Mouse (Mus musculus) stomach, embryonic 16.5 days (tissue): Measurements from ENCODE around the gene Vrk1. TPM values are rescaled to one million over a fixed set of nuclear protein-coding genes. Genes with fewer than 3 reads are reported as not detected.

ENCODE experiments used
- ATAC-seq: fragments of 200-750 bp; cut with Nextera tagmentation; 2 replicates; pipeline ENCODE4 v1.8.0; 2017; ENCODE audit warnings: moderate number of reproducible peaks, moderate TSS enrichment; ENCODE audit not compliant: insufficient read depth, low FRiP score
- H3K27ac ChIP-seq: fragments of 300-500 bp; sonication (generic); 2 replicates; pipeline ENCODE4 v1.5.1; 2014; ENCODE audit warnings: low read length
- H3K27me3 ChIP-seq: fragments of 300-500 bp; sonication (generic); 2 replicates; pipeline ENCODE4 v1.6.1; 2014; ENCODE audit warnings: low read length, control low read depth, mixed read lengths; ENCODE audit not compliant: control insufficient read depth, insufficient read depth
- H3K36me3 ChIP-seq: fragments of 300-500 bp; sonication (generic); 2 replicates; pipeline ENCODE4 v1.6.1; 2014; ENCODE audit warnings: low read length; ENCODE audit not compliant: control insufficient read depth, insufficient read depth
- H3K4me1 ChIP-seq: fragments of 300-500 bp; sonication (generic); 2 replicates; pipeline ENCODE4 v1.6.1; 2014; ENCODE audit warnings: low read length, control low read depth, mixed read lengths; ENCODE audit not compliant: control insufficient read depth, insufficient read depth
- H3K4me2 ChIP-seq: fragments of 300-500 bp; sonication (generic); 2 replicates; pipeline ENCODE4 v1.6.1; 2014; ENCODE audit warnings: low read depth, low read length, mixed read lengths
- H3K4me3 ChIP-seq: fragments of 300-500 bp; sonication (generic); replicated peaks from 2 replicates; pipeline ENCODE4 v1.5.1; 2014; ENCODE audit warnings: mild to moderate bottlenecking, low read length
- H3K9ac ChIP-seq: fragments of 300-500 bp; sonication (generic); 2 replicates; pipeline ENCODE4 v1.6.1; 2014; ENCODE audit warnings: low read length
- H3K9me3 ChIP-seq: fragments of 300-500 bp; sonication (generic); replicated peaks from 2 replicates; pipeline ENCODE4 v1.6.1; 2016; ENCODE audit warnings: low read length, control low read depth; ENCODE audit not compliant: control insufficient read depth
- WGBS: fragments of 180-500 bp; shearing (Covaris S2); extraction: QIAGEN DNeasy Blood & Tissue Kit; methylation state at CpG from one replicate; pipeline ENCODE4 v1.1.7; 2014; 5-methylcytosine and 5-hydroxymethylcytosine counted together
- polyA plus RNA-seq: library from polyadenylated mRNA; unstranded; fragments of >200 nt; fragmentation: Nextera tagmentation; extraction: Ambion mirVana; gene quantifications from 2 replicates; pipeline ENCODE4 v1.2.1, GENCODE M21; 2015

Gene Vrk1
- polyA plus RNA-seq, 1 experiment from 2014 or later = 58.3 TPM

DNA sequence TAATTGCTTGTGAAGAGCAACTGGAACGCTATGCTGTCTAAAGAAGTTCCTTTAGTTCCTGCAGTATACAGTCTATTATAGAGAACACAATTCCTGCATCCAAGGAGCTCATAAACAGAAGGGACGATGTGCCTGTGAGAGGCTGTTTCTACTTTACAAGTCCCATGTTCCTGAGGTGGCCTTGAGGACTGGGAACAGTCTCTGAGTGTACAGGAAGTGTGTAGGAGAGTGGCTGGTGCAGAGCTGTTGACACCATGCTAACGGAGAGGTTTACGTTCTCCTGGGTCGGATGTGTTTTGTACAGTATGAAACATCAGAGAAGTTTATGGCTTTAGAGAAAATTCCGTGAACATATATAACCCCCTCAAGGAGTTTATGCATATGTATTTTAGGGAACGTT, 20.8 kb downstream of the Vrk1 start:
- Histone ChIP-seq H3K36me3 (no peaks in the 10 kb centered on the region), H3K9ac (no peak overlapping the region), H3K4me1 (peaks cover 7% of the 10 kb centered on the region; the same call in 1 of the 2 replicates), H3K9me3 (no peaks in the 10 kb centered on the region), H3K4me2 (no peak overlapping the region), H3K27ac (no peak overlapping the region; the same call in 1 of the 2 replicates), H3K27me3 (no peaks in the 10 kb centered on the region), H3K4me3 (no peak overlapping the region)
- ATAC-seq = no peak
- WGBS = 85% methylated on average over 7 of the region's 7 CpGs

DNA sequence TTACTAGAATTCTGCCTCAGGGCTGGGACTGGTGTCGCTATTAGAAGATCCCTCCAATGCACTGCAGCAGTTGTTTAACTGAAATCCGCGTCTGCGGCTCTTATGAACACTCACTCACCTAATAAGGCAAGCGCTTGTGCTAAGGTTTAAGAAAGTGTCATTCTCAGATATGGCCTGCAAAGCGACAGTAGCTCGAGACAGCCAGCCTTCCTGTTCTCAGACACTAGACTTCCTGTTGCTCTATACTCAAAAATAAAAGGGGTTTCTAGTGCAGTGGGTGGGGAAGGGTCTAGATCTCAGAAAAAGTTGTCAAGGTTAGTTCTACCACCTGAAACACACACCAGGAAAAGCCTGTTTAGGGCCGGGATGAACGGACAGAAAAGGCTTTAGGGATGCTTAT, 21.9 kb downstream of the Vrk1 start:
- no peak overlapping the region for H3K9ac ChIP-seq
- H3K4me1 ChIP-seq = peaks cover 7% of the 10 kb centered on the region; the same call in 1 of the 2 replicates
- H3K9me3 ChIP-seq = no peaks in the 10 kb centered on the region
- H3K27ac ChIP-seq = peak overlapping the region; percentile 31; the same call in 1 of the 2 replicates
- no peaks in the 10 kb centered on the region for H3K36me3 ChIP-seq
- H3K4me2 ChIP-seq = no peak overlapping the region
- no peak overlapping the region for H3K4me3 ChIP-seq
- WGBS = 58% methylated on average over 9 of the region's 9 CpGs
- H3K27me3 ChIP-seq = no peaks in the 10 kb centered on the region
- ATAC-seq = no peak

- no peaks in the 10 kb centered on the region for H3K27me3 ChIP-seq
- H3K4me2 ChIP-seq = no peak overlapping the region
- WGBS = 86% methylated on average over 12 of the region's 12 CpGs
- H3K9ac ChIP-seq = no peak overlapping the region
- H3K36me3 ChIP-seq = no peaks in the 10 kb centered on the region
- no peak for ATAC-seq
- no peaks in the 10 kb centered on the region for H3K9me3 ChIP-seq
- H3K4me1 ChIP-seq = peaks cover 7% of the 10 kb centered on the region; the same call in 1 of the 2 replicates
- peak overlapping the region; percentile 31; the same call in 1 of the 2 replicates for H3K27ac ChIP-seq
- no peak overlapping the region for H3K4me3 ChIP-seq
These were observed 22.3 kb downstream of the Vrk1 start for GRCm38 (mm10) chr12:106032361-106032760.

GRCm38 (mm10) chr12:106034267-106034666, 24.2 kb downstream of the Vrk1 start:
- Histone ChIP-seq H3K36me3 (no peaks in the 10 kb centered on the region), H3K4me2 (no peak overlapping the region), H3K4me3 (no peak overlapping the region), H3K4me1 (peaks cover 7% of the 10 kb centered on the region; the same call in 1 of the 2 replicates), H3K27ac (no peak overlapping the region), H3K27me3 (no peaks in the 10 kb centered on the region), H3K9ac (no peak overlapping the region), H3K9me3 (no peaks in the 10 kb centered on the region)
- no peak for ATAC-seq
- WGBS = 84% methylated on average over 7 of the region's 7 CpGs

GRCm38 (mm10) chr12:106034761-106035160, 24.7 kb downstream of the Vrk1 start:
- Histone ChIP-seq H3K9me3 (no peaks in the 10 kb centered on the region), H3K27ac (no peak overlapping the region), H3K4me3 (no peak overlapping the region), H3K27me3 (no peaks in the 10 kb centered on the region), H3K36me3 (no peaks in the 10 kb centered on the region), H3K4me2 (no peak overlapping the region), H3K9ac (no peak overlapping the region), H3K4me1 (peaks cover 7% of the 10 kb centered on the region; the same call in 1 of the 2 replicates)
- ATAC-seq = no peak
- WGBS = 88% methylated on average over 9 of the region's 9 CpGs

DNA sequence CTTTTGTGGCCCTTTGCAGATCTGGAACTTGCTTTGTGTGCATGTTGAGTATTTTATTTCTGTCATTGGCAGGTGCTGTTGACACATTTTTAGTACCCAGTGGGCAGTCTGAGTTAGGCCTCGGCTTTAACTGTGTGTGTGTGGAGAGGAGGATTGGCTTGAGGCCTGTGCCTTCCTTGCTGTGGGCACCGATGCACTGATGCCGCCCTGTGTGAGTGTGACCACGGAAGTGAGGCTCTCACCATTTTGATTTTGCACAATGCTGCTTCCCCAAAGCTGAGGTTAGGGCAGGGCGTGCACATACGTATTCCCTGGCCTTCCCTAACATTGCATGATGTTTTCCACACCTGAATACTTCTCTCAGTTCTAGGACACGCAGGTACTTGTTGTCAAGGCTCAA, 30.2 kb downstream of the Vrk1 start:
- Histone ChIP-seq H3K36me3 (no peaks in the 10 kb centered on the region), H3K4me1 (no peaks in the 10 kb centered on the region), H3K4me2 (no peak overlapping the region), H3K4me3 (no peak overlapping the region), H3K9ac (no peak overlapping the region), H3K9me3 (no peaks in the 10 kb centered on the region), H3K27me3 (no peaks in the 10 kb centered on the region), H3K27ac (no peak overlapping the region)
- no peak for ATAC-seq
- WGBS = 91% methylated on average over 7 of the region's 7 CpGs

DNA sequence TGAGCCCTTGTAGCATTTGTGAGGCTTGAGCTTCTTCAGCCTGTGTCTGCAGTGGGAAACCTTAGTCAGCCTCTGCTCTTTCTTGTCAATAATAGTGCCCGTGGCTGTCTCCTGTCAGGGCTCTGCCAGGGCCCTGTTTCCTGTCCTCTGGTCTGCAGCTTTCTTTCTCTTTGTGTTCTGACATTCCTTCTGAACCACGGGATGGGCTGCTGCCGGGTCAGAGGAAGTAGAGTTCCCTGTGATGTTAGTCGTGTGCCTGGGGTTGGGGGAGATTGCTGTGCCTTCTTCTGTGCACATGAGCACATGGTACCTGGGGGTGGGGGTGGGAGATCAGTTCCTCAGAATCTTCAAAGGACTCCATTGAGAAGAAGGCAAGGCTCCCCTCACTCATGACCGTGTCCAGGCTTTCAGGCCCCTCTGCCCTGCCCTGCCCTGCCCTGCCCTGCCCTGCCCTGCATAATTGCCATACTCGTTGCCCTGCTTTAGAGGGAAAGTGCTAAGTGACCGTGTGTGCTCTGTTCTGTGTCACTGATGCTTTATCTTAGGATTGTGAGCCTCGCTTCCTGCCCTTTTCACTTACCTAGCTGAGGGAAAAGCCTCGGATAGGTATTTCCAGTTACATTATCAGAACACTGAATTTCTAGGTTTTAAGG, 36.2 kb downstream of the Vrk1 start:
- 31% methylated on average over 9 of the region's 9 CpGs for WGBS
- Histone ChIP-seq H3K27me3 (no peaks in the 10 kb centered on the region), H3K27ac (no peak overlapping the region), H3K9me3 (no peaks in the 10 kb centered on the region), H3K4me2 (no peak overlapping the region), H3K9ac (no peak overlapping the region), H3K4me1 (0 out of 2 replicates have a peak, but pooled peaks cover 2% of the 10 kb centered on the region), H3K36me3 (no peaks in the 10 kb centered on the region), H3K4me3 (no peak overlapping the region)
- ATAC-seq = peak; percentile 37; the same call in 1 of the 2 replicates

DNA sequence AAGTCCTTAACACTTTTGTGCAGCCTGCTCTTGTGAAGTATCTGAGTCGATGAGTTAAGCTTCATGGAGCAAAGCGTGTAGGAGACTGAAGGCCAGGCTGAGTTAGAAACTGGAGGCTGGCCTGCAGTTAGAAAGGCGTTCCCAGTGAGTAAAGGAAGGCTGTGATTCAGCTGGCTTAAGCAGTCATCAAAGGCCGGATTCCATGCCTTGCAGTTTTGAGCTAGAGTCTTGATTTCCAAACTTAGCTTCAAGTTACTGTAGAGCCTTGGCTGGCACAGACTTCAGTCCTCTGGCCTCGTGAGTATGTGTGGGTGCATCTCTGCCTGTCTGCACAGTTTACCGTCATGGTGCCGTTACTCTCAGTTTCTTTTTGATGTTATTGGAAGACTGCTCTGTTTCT, 42.2 kb downstream of the Vrk1 start:
- no peak overlapping the region for H3K4me2 ChIP-seq
- no peaks in the 10 kb centered on the region for H3K4me1 ChIP-seq
- no peak overlapping the region for H3K4me3 ChIP-seq
- no peaks in the 10 kb centered on the region for H3K9me3 ChIP-seq
- H3K27me3 ChIP-seq = no peaks in the 10 kb centered on the region
- no peaks in the 10 kb centered on the region for H3K36me3 ChIP-seq
- no peak for ATAC-seq
- WGBS = 88% methylated on average over 7 of the region's 7 CpGs
- H3K27ac ChIP-seq = no peak overlapping the region
- no peak overlapping the region for H3K9ac ChIP-seq

DNA sequence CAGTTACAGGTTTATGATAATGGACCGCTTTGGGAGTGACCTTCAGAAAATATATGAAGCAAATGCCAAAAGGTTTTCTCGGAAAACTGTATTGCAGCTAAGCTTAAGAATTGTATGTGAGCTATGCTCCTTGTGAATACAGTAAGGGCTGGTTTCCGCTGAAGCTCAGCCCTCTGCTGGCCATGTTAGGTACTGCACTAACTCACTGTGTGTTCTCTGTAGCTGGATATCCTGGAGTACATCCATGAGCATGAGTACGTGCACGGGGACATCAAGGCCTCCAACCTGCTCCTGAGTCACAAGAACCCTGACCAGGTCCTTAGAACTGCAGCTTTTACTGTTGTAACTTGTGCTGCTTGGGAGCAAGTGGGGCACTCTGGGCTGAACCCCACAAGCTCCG, 45.8 kb downstream of the Vrk1 start:
- no peaks in the 10 kb centered on the region for H3K36me3 ChIP-seq
- H3K4me3 ChIP-seq = no peak overlapping the region
- no peak overlapping the region for H3K9ac ChIP-seq
- peak; percentile 69; the same call in 1 of the 2 replicates for ATAC-seq
- WGBS = 39% methylated on average over 6 of the region's 6 CpGs
- no peaks in the 10 kb centered on the region for H3K4me1 ChIP-seq
- no peak overlapping the region for H3K4me2 ChIP-seq
- H3K9me3 ChIP-seq = no peaks in the 10 kb centered on the region
- no peaks in the 10 kb centered on the region for H3K27me3 ChIP-seq
- no peak overlapping the region for H3K27ac ChIP-seq
